Mouse (Mus musculus): ENCODE results near the gene Sorcs2. TPM values are rescaled to one million over a fixed set of nuclear protein-coding genes. Genes with fewer than 3 reads are reported as not detected.
A peak's percentile ranks its signal among the peaks of the same experiment; 100 is the strongest.

Sorcs2 gene
- total and polyA plus RNA-seq, 2 experiments: 0.09 to 0.12 TPM

DNA sequence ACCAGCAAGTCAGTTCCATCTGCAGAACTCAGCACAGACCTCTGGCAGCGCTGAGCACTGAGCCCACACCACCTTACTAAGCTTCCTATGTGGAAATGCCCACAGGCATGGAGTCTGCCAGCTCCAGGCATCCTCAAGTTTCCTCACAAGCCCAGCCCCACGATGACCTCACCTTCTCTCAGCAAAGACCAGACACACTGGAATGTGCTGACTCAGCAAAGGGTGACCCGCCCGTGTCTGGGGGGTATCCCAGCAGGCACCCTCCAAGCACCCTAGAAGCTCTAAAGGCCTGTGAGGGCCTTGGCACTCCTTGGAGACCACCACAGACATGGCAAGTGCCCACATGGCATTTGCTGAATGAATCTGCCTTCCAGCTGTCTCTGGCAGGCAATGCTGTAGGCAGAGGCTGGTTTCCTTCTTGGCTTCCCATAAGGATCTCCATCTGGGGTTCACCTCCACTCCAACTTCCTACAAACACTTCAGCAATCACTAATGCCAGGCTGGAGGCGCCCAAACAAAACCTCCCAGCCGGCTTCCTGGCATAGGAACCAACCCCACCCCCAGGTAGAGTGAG lies 17.9 kb downstream of the Sorcs2 start:
- H3K4me3 ChIP-seq (ENCODE audit: insufficient read depth, low read depth, low read length): no peak overlapping the region
- WGBS: 74% methylated on average over 6 of the region's 6 CpGs

GRCm38 (mm10) chr5:36378370-36378738 lies 19.6 kb downstream of the Sorcs2 start:
- H3K27me3 ChIP-seq (ENCODE audit: control insufficient read depth, insufficient read depth, low read length): no peaks in the 10 kb centered on the region
- no peak for DNase-seq (ENCODE audit: extremely low read depth, low read depth, low spot score)
- no peaks in the 10 kb centered on the region for H3K79me2 ChIP-seq (ENCODE audit: control insufficient read depth, insufficient read depth, low read length)
- H3K4me3 ChIP-seq (ENCODE audit: insufficient read depth, low read depth, low read length): no peak overlapping the region
- H3K9ac ChIP-seq (ENCODE audit: low read depth, low read length): no peak overlapping the region
- no peaks in the 10 kb centered on the region for H3K36me3 ChIP-seq (ENCODE audit: control insufficient read depth, insufficient read depth, low read length)
- H3K4me1 ChIP-seq (ENCODE audit: control insufficient read depth, insufficient read depth, low read length): no peaks in the 10 kb centered on the region
- WGBS: 94% methylated on average over 2 of the region's 2 CpGs
- TF ChIP-seq CTCF (IDR thresholded peaks at IDR 0.05; ENCODE audit: low read depth, low read length) (no peak), POLR2A (IDR thresholded peaks at IDR 0.05; ENCODE audit: extremely low read depth, insufficient read depth, low read length) (no peak)
- H3K27ac ChIP-seq (replicated peaks; ENCODE audit: insufficient read depth, low read depth, low read length): no peak overlapping the region

More for the DNA sequence above, 17.9 kb downstream of the Sorcs2 start:
- Histone ChIP-seq H3K27me3 (ENCODE audit: control insufficient read depth, insufficient read depth, low read length) (no peaks in the 10 kb centered on the region), H3K79me2 (ENCODE audit: control insufficient read depth, insufficient read depth, low read length) (no peaks in the 10 kb centered on the region), H3K4me1 (ENCODE audit: control insufficient read depth, insufficient read depth, low read length) (no peaks in the 10 kb centered on the region), H3K27ac (replicated peaks; ENCODE audit: insufficient read depth, low read depth, low read length) (no peak overlapping the region), H3K9ac (ENCODE audit: low read depth, low read length) (no peak overlapping the region), H3K36me3 (ENCODE audit: control insufficient read depth, insufficient read depth, low read length) (no peaks in the 10 kb centered on the region)
- TF ChIP-seq CTCF (IDR thresholded peaks at IDR 0.05; ENCODE audit: low read depth, low read length) (no peak), POLR2A (IDR thresholded peaks at IDR 0.05; ENCODE audit: extremely low read depth, insufficient read depth, low read length) (no peak)
- no peak for DNase-seq (ENCODE audit: extremely low read depth, low read depth, low spot score)

DNA sequence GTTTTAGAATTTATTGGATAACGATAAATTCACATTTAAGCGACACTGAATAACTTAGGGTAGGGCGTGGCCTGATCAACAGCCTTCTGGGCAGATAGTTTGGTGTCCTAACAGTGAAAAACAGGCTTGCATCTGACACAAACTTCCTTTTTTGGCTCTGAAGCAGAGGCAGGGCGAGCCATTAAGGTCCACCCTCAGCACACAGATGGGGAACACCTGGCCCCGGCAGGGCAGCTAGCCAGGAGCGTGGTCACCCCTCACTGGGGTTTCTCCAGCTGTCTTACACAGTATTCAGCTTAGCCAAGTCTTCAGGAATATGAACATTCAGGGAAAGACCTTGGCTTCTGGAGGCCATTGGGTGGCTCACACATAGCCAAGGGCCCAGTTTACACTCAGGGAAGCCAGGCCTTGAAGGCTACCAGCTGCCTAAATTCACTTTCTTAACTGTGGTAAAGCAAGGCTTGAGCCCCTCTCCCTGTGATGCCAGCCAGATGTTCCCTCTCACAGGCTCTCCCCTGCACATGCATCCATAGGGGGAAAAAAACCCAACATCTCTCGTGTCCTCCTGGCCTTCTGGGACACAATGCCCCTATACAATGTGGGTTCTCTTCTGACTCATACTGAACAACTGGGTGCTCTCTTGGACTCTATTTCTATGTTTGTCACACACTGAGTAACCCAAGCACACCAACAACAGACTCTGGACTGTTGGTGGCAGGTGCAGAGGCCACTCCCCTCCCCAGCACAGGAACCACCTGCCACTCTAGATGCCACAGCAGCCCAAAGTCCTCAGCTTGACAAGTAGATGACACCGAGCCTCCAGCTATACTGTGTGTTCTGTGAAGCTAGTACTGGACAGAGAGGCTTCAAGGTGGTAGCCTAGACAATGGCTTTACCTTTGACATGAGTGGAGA lies 20.2 kb downstream of the Sorcs2 start:
- Histone ChIP-seq H3K36me3 (ENCODE audit: control insufficient read depth, insufficient read depth, low read length) (no peaks in the 10 kb centered on the region), H3K4me3 (ENCODE audit: insufficient read depth, low read depth, low read length) (no peak overlapping the region), H3K27me3 (ENCODE audit: control insufficient read depth, insufficient read depth, low read length) (no peaks in the 10 kb centered on the region), H3K4me1 (ENCODE audit: control insufficient read depth, insufficient read depth, low read length) (no peaks in the 10 kb centered on the region), H3K27ac (replicated peaks; ENCODE audit: insufficient read depth, low read depth, low read length) (no peak overlapping the region), H3K79me2 (ENCODE audit: control insufficient read depth, insufficient read depth, low read length) (no peaks in the 10 kb centered on the region), H3K9ac (ENCODE audit: low read depth, low read length) (no peak overlapping the region)
- no peak for TF ChIP-seq CTCF (IDR thresholded peaks at IDR 0.05; ENCODE audit: low read depth, low read length)
- no peak for TF ChIP-seq POLR2A (IDR thresholded peaks at IDR 0.05; ENCODE audit: extremely low read depth, insufficient read depth, low read length)
- no peak for DNase-seq (ENCODE audit: extremely low read depth, low read depth, low spot score)
- 86% methylated on average over 8 of the region's 8 CpGs for WGBS

GRCm38 (mm10) chr5:36375886-36376285 lies 22.1 kb downstream of the Sorcs2 start:
- 70% methylated on average over 8 of the region's 8 CpGs for WGBS
- H3K36me3 ChIP-seq (ENCODE audit: control insufficient read depth, insufficient read depth, low read length): no peaks in the 10 kb centered on the region
- no peak for DNase-seq (ENCODE audit: extremely low read depth, low read depth, low spot score)
- H3K4me3 ChIP-seq (ENCODE audit: insufficient read depth, low read depth, low read length): no peak overlapping the region
- TF ChIP-seq CTCF (IDR thresholded peaks at IDR 0.05; ENCODE audit: low read depth, low read length) (no peak), POLR2A (IDR thresholded peaks at IDR 0.05; ENCODE audit: extremely low read depth, insufficient read depth, low read length) (no peak)
- no peaks in the 10 kb centered on the region for H3K4me1 ChIP-seq (ENCODE audit: control insufficient read depth, insufficient read depth, low read length)
- H3K9ac ChIP-seq (ENCODE audit: low read depth, low read length): no peak overlapping the region
- H3K27me3 ChIP-seq (ENCODE audit: control insufficient read depth, insufficient read depth, low read length): no peaks in the 10 kb centered on the region
- H3K79me2 ChIP-seq (ENCODE audit: control insufficient read depth, insufficient read depth, low read length): no peaks in the 10 kb centered on the region
- H3K27ac ChIP-seq (replicated peaks; ENCODE audit: insufficient read depth, low read depth, low read length): no peak overlapping the region

DNA sequence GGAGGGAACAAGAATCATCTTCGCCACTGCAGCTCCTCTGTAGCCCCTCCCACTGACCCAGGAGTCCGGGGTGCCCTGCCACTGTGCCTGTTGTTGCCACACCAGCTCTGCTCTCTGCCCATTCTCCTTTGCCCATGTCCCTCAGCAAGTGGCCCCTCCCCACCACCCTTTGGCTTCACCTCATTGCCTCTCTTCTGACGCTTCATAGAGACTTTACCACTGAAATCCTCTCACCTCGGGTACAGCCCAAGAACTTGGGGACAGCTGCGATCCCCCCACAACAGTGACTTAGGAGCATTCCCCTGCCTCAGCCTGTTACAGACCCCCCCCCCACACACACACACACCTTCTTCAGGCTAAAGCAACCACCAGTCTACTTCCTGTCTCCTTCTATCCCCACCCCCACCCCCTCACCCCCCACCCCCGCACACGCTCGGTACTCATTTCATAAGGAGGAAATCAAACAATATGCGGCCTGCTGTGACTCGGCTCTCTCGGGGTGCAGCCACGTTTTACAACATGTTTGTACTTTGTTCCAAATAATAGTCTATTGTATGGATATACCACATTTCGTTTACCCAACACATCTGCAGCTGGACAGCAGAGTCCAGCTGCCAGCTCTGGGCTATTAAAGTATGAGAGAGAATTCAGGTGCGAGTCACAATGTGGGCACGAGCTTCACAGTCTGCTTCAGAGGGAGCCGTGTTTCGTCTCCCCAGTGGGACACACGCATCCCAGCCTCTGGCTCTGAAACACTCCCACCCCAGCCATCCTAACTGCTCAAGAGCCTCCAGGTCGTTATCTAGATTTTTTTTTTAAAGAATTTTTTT lies 23.5 kb downstream of the Sorcs2 start:
- no peak overlapping the region for H3K9ac ChIP-seq (ENCODE audit: low read depth, low read length)
- peak; percentile 40 for DNase-seq (ENCODE audit: extremely low read depth, low read depth, low spot score)
- H3K27me3 ChIP-seq (ENCODE audit: control insufficient read depth, insufficient read depth, low read length): no peaks in the 10 kb centered on the region
- no peak for TF ChIP-seq POLR2A (IDR thresholded peaks at IDR 0.05; ENCODE audit: extremely low read depth, insufficient read depth, low read length)
- no peak for TF ChIP-seq CTCF (IDR thresholded peaks at IDR 0.05; ENCODE audit: low read depth, low read length)
- H3K27ac ChIP-seq (replicated peaks; ENCODE audit: insufficient read depth, low read depth, low read length): no peak overlapping the region
- H3K4me3 ChIP-seq (ENCODE audit: insufficient read depth, low read depth, low read length): no peak overlapping the region
- no peaks in the 10 kb centered on the region for H3K4me1 ChIP-seq (ENCODE audit: control insufficient read depth, insufficient read depth, low read length)
- 74% methylated on average over 19 of the region's 19 CpGs for WGBS
- H3K36me3 ChIP-seq (ENCODE audit: control insufficient read depth, insufficient read depth, low read length): no peaks in the 10 kb centered on the region
- no peaks in the 10 kb centered on the region for H3K79me2 ChIP-seq (ENCODE audit: control insufficient read depth, insufficient read depth, low read length)

Data from liver, adult 2 months (tissue).